Mouse (Mus musculus): ENCODE results near the gene Ddx54.

DNA sequence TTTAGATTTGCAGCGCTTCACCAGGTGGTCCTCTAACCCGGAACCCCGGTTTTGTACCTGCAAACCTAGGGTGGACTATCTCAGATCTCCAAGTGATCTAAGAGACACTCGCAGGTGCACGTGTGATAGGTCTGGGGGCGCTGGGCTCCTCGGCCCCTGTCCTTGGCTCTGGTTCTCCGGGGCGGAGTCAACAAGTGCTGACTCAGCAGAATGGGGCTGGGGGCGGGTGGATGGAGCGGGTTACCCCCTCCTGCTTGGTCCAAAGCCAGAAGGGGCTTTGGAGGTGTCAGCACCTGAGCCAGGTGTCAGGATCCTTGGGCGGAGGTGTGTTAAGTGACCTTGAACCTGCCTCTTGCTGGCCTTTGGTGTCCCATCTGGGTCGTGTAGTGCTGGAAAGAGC, 37.4 kb downstream of the Ddx54 start:
- TF ChIP-seq TAL1 (IDR thresholded peaks at IDR 0.05; ENCODE audit: low read length) (no peak), GATA1 (IDR thresholded peaks at IDR 0.05; ENCODE audit: low read length) (no peak)

Data from erythroblast, embryonic 14.5 days (primary cell).